Mouse (Mus musculus) G1E (cell line): Measurements from ENCODE around the gene Il6st. TPM values are rescaled to one million over a fixed set of nuclear protein-coding genes. Genes with fewer than 3 reads are reported as not detected.
A peak's percentile ranks its signal among the peaks of the same experiment; 100 is the strongest.

Experiments
- ATAC-seq: 2 replicates; pipeline ENCODE4 v1.8.0; 2016; ENCODE audit warnings: mild to moderate bottlenecking; ENCODE audit not compliant: insufficient number of reproducible peaks, poor library complexity, low FRiP score, severe bottlenecking; ENCODE audit errors: extremely low read depth
- DNase-seq: peaks from one replicate; pipeline ENCODE4 v3.0.0; 2012; ENCODE audit warnings: low spot score
- H3K27me3 ChIP-seq: 2 replicates; pipeline ENCODE4 v1.6.1; 2012; ENCODE audit warnings: mild to moderate bottlenecking, low read length, inconsistent platforms; ENCODE audit not compliant: insufficient read depth
- H3K36me3 ChIP-seq: replicated peaks from 2 replicates; pipeline ENCODE3; 2012; ENCODE audit warnings: mild to moderate bottlenecking, inconsistent platforms
- H3K4me1 ChIP-seq: 2 replicates; pipeline ENCODE4 v1.6.1; 2012; ENCODE audit warnings: low read depth, low read length, inconsistent platforms, mixed read lengths; ENCODE audit not compliant: insufficient read depth
- H3K4me3 ChIP-seq: 2 replicates; pipeline ENCODE4 v1.5.1; 2012; ENCODE audit warnings: low read depth, mild to moderate bottlenecking, inconsistent platforms, low read length, moderate library complexity, mixed read lengths
- H3K9me3 ChIP-seq: replicated peaks from 2 replicates; pipeline ENCODE4 v1.6.1; 2012; ENCODE audit warnings: inconsistent platforms
- CTCF ChIP-seq: IDR thresholded peaks from 2 replicates; pipeline ENCODE4 v1.5.1; 2012; ENCODE audit warnings: low read depth, low read length, inconsistent platforms, mixed read lengths
- GATA1 ChIP-seq: IDR thresholded peaks from 2 replicates; pipeline ENCODE4 v1.6.1; 2012; ENCODE audit warnings: borderline replicate concordance, low read length, inconsistent platforms, mixed read lengths
- GATA2 ChIP-seq: IDR thresholded peaks from 2 replicates; pipeline ENCODE4 v1.6.1; 2012; ENCODE audit warnings: low read depth, low read length, inconsistent platforms, borderline replicate concordance
- POLR2AphosphoS5 ChIP-seq: IDR thresholded peaks from 2 replicates; pipeline ENCODE4 v1.6.1; 2012; ENCODE audit warnings: low read depth, low read length, inconsistent platforms; ENCODE audit not compliant: insufficient replicate concordance
- TAL1 ChIP-seq: conservative IDR thresholded peaks from 2 replicates; pipeline ENCODE4 v1.6.1; 2012; ENCODE audit warnings: low read depth, low read length, inconsistent platforms, mixed read lengths
- polyA plus RNA-seq: library from polyadenylated mRNA; stranded (reverse); fragments of >175 nt; gene quantifications from 2 replicates; pipeline ENCODE4 v1.2.3, GENCODE M21; 2012
- total RNA-seq, 2 experiments: library from RNA; stranded (forward) in 1 of 2; stranded (reverse) in 1 of 2; fragments of 200-1000 nt in 1 of 2; fragments of >200 nt in 1 of 2; fragmentation: Nextera tagmentation in 1 of 2; gene quantifications; 2 replicates each; pipeline ENCODE4 v1.2.3; 2014 to 2017

Il6st gene
- total and polyA plus RNA-seq, 3 experiments, result 0.70 to 20.4 (median 5.0) TPM

DNA sequence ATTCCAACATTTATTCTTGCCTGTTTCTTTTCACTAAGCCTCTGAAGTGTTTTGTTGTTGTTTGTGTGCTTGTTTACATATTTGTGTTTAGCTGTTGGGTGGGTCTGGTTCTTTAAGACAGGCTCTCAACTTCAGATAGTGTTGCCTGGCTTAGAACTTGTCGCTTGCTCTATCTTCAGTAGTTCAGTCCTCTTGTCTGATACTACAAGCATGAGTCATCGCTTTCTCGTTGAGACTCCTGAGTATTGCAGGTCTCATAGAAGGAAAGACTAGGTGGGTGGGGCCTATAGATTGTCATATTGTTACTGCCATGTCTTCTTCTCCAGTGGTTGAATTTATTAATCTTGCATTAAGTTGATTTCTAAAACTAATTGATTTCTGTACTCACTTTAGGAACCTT is 26.2 kb downstream of the Il6st start:
- no peaks in the 10 kb centered on the region for H3K27me3 ChIP-seq
- ATAC-seq (0 out of 2 replicates have a peak, but pooled peaks have one; percentile 28), DNase-seq (no peak)
- no peaks in the 10 kb centered on the region for H3K4me1 ChIP-seq
- TF ChIP-seq POLR2AphosphoS5 (no peak), GATA2 (no peak), CTCF (no peak), TAL1 (no peak), GATA1 (no peak)
- H3K4me3 ChIP-seq, result no peak overlapping the region
- no peaks in the 10 kb centered on the region for H3K9me3 ChIP-seq
- peaks cover 16% of the 10 kb centered on the region for H3K36me3 ChIP-seq

DNA sequence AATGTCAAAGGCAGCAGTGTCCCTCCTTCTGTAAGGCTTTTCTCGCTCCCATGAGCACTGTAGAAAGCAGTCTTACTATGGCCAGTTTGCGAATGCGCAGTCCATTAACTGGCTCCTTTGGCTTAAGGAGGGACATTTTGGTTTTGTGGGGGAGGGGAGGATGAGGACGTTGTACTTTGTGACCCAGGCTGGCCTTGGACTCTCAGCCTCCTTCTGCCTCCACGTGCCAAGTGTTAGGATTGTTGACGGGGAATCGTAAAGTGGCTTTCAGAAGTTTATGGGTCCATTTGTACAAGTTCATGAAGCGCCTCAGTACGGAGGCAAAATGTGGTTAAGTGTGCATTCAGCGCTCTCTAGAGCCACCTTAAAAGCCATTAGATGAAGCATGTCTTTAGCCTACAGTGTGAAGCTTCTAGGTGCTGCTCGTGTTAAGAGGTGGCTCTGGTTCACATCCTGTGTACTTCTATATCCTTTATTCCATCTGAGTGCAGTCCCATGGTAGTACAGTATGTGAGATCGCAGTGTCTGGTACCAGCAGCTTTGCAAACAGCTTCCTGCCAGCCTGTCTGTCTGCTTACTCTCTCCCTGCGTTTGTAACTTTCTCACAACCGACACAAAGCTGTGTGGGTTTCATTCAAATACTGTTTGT is 27.9 kb downstream of the Il6st start:
- no peak overlapping the region for H3K4me3 ChIP-seq
- no peak for DNase-seq
- H3K36me3 ChIP-seq, result peaks cover 17% of the 10 kb centered on the region
- no peaks in the 10 kb centered on the region for H3K4me1 ChIP-seq
- no peaks in the 10 kb centered on the region for H3K27me3 ChIP-seq
- H3K9me3 ChIP-seq, result no peaks in the 10 kb centered on the region
- ATAC-seq, result no peak
- TF ChIP-seq TAL1 (no peak), GATA2 (no peak), POLR2AphosphoS5 (no peak), CTCF (no peak), GATA1 (no peak)

DNA sequence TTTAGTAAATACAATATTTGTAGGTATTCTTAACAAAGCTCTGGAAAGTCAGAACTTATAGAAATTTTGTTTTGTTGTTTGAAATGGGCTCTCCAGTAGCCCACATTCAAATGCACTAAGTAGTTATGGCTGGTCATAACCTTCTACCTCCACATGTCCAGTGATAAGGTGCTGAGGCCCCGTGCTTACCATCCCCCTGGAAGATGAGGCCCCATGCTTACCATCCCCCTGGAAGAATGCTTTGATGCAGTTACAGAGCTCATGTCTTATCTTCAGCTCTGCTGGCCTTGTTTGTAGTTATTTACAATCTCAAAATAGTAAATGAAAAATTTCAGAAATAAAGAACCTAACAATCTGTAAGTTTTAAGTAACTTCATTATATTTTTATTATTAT is 28.4 kb downstream of the Il6st start:
- TF ChIP-seq GATA2 (no peak), POLR2AphosphoS5 (no peak), GATA1 (no peak), CTCF (no peak), TAL1 (no peak)
- H3K27me3 ChIP-seq, result no peaks in the 10 kb centered on the region
- H3K4me1 ChIP-seq, result no peaks in the 10 kb centered on the region
- no peak for DNase-seq
- H3K36me3 ChIP-seq, result peaks cover 17% of the 10 kb centered on the region
- no peak overlapping the region for H3K4me3 ChIP-seq
- no peak for ATAC-seq
- H3K9me3 ChIP-seq, result no peaks in the 10 kb centered on the region

DNA sequence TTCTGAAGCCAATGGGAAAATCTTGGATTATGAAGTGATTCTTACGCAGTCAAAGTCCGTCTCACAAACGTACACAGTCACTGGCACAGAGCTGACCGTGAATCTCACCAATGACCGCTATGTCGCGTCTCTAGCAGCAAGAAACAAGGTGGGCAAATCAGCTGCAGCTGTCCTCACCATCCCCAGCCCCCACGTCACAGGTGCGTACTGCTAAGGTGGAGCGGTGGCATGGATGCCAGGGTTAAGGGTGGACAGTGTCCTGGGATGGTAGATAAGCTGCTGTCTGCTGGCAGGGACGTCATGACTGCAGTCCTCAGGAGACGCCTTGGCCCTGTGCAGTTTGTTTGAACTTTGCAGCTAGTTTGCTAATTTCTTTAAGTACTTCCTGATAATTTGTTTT is 30.7 kb downstream of the Il6st start:
- Histone ChIP-seq H3K4me1 (no peaks in the 10 kb centered on the region), H3K4me3 (no peak overlapping the region), H3K9me3 (no peaks in the 10 kb centered on the region), H3K36me3 (peaks cover 31% of the 10 kb centered on the region), H3K27me3 (no peaks in the 10 kb centered on the region)
- ATAC-seq (no peak), DNase-seq (no peak)
- no peak for TF ChIP-seq CTCF
- TF ChIP-seq GATA2, result no peak
- no peak for TF ChIP-seq POLR2AphosphoS5
- TF ChIP-seq TAL1, result no peak
- no peak for TF ChIP-seq GATA1

DNA sequence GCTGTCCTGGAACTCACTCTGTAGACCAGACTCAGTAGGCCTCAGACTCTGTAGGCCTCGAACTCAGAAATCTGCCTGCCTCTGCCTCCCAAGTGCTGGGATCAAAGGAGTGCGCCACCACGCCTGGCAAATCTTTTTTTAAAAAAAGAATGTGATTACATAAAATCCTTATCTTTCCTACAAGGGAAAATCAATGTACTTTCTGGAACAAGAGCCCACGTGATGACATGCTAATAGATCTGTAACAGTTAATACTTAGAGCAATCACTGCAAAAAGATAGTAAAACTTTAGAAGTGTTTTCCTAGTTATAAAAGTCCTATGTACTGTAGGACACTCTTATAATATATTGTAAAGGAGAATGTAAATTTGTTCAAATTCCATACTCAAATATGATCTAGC is 36.2 kb downstream of the Il6st start:
- no peaks in the 10 kb centered on the region for H3K9me3 ChIP-seq
- peaks cover 44% of the 10 kb centered on the region for H3K36me3 ChIP-seq
- TF ChIP-seq GATA2, result no peak
- TF ChIP-seq CTCF, result no peak
- no peak for TF ChIP-seq TAL1
- TF ChIP-seq GATA1, result no peak
- no peak for TF ChIP-seq POLR2AphosphoS5
- no peaks in the 10 kb centered on the region for H3K27me3 ChIP-seq
- no peak for ATAC-seq
- no peak for DNase-seq
- no peaks in the 10 kb centered on the region for H3K4me1 ChIP-seq
- no peak overlapping the region for H3K4me3 ChIP-seq

DNA sequence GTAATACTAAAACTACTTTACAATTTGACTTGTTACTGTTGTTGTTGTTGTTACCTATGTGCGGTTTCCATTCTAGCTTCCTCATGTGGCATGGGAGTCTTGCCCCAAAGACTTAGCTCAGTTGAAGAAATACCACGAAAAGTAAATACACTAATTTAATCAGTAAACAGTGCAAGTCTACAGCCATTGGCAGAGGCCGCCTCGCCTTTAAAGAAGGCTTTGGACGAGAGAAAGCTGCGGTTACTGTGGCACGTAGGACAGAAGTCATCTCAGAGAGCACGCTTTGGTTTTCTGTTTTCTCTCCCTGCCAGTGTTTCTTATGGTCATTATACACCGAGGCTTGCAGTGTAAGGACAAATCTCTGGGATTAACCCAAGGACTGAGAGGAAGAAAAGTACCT is 36.6 kb downstream of the Il6st start:
- ATAC-seq (no peak), DNase-seq (no peak)
- H3K27me3 ChIP-seq, result no peaks in the 10 kb centered on the region
- no peaks in the 10 kb centered on the region for H3K9me3 ChIP-seq
- H3K36me3 ChIP-seq, result peaks cover 44% of the 10 kb centered on the region
- no peaks in the 10 kb centered on the region for H3K4me1 ChIP-seq
- no peak overlapping the region for H3K4me3 ChIP-seq
- no peak for TF ChIP-seq TAL1
- no peak for TF ChIP-seq POLR2AphosphoS5

DNA sequence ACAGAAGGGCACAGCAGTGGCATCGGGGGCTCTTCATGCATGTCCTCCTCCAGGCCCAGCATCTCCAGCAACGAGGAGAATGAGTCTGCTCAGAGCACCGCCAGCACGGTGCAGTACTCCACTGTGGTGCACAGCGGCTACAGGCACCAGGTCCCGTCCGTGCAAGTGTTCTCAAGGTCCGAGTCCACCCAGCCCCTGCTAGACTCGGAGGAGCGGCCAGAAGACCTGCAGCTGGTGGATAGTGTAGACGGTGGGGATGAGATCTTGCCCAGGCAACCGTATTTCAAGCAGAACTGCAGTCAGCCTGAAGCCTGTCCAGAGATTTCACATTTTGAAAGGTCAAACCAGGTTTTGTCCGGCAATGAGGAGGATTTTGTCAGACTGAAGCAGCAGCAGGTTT is 40.0 kb downstream of the Il6st start:
- Histone ChIP-seq H3K4me1 (no peaks in the 10 kb centered on the region), H3K4me3 (no peak overlapping the region), H3K36me3 (peaks cover 37% of the 10 kb centered on the region), H3K9me3 (no peaks in the 10 kb centered on the region), H3K27me3 (no peaks in the 10 kb centered on the region)
- no peak for ATAC-seq
- TF ChIP-seq POLR2AphosphoS5 (no peak), CTCF (no peak), TAL1 (no peak), GATA2 (no peak), GATA1 (no peak)
- DNase-seq, result no peak
